ENCODE assay signal across 10 mouse cellular contexts in genomic region chr15:102583708-102584383, GRCm38 (mm10). TPM values are rescaled to one million over a fixed set of nuclear protein-coding genes. Genes with fewer than 3 reads are reported as not detected.
DNase-seq lines count a peak whose midpoint lies in the region; ATAC-seq lines count a peak whose summit lies in the region.
"Had no signal": no experiment of that assay in that cellular context is flagged by ENCODE, and none has a peak within 500 bp of the region (broad histone marks: within the 10 kb centered on the region; RNA-seq: fewer than 3 reads in every experiment).

No protein-coding gene starts in this region.

- no peaks in the 10 kb centered on the region for H3K9me3 ChIP-seq in embryonic facial prominence, embryonic 11.5 days (replicated peaks; ENCODE audit: control insufficient read depth, low read length)
- H3K9me3 ChIP-seq in embryonic facial prominence, embryonic 10.5 days: no peaks in the 10 kb centered on the region
- H3K9me3 ChIP-seq in heart, embryonic 12.5 days (replicated peaks): no peaks in the 10 kb centered on the region

- WGBS in embryonic facial prominence, embryonic 11.5 days: 44% methylated on average over 8 of the region's 8 CpGs
- WGBS in embryonic facial prominence, embryonic 10.5 days: 49% methylated on average over 8 of the region's 8 CpGs
- WGBS in heart, embryonic 12.5 days: 72% methylated on average over 8 of the region's 8 CpGs

- H3K27me3 ChIP-seq in embryonic facial prominence, embryonic 11.5 days (ENCODE audit: control insufficient read depth, insufficient read depth, low read length): no peaks in the 10 kb centered on the region
- no peaks in the 10 kb centered on the region for H3K27me3 ChIP-seq in embryonic facial prominence, embryonic 10.5 days (replicated peaks; ENCODE audit: low read depth, poor library complexity, severe bottlenecking)
- H3K27me3 ChIP-seq in heart, embryonic 12.5 days (replicated peaks): no peaks in the 10 kb centered on the region

- intact Hi-C loops in left cerebral cortex, postnatal 25 days (cut with DNase I): loop anchor here (2.0 kb wide), 1 partner anchor 87 kb away; no protein-coding TSS in a partner anchor

- H3K27ac ChIP-seq in embryonic facial prominence, embryonic 11.5 days (replicated peaks; ENCODE audit: low read depth, low read length): no peak overlapping the region
- no peak overlapping the region for H3K27ac ChIP-seq in embryonic facial prominence, embryonic 10.5 days (replicated peaks)
- H3K27ac ChIP-seq in heart, embryonic 12.5 days (ENCODE audit: poor library complexity, severe bottlenecking): no peak overlapping the region

- H3K36me3 ChIP-seq in embryonic facial prominence, embryonic 11.5 days (replicated peaks; ENCODE audit: control insufficient read depth, insufficient read depth, low read depth, low read length): no peaks in the 10 kb centered on the region
- 0 out of 2 replicates have a peak, but pooled peaks cover 5% of the 10 kb centered on the region for H3K36me3 ChIP-seq in embryonic facial prominence, embryonic 10.5 days (replicated peaks)
- no peaks in the 10 kb centered on the region for H3K36me3 ChIP-seq in heart, embryonic 12.5 days

- H3K4me2 ChIP-seq in embryonic facial prominence, embryonic 11.5 days (ENCODE audit: low read depth, low read length): no peak overlapping the region
- H3K4me2 ChIP-seq in heart, embryonic 12.5 days: no peak overlapping the region

- no peaks in the 10 kb centered on the region for H3K4me1 ChIP-seq in embryonic facial prominence, embryonic 11.5 days (ENCODE audit: control insufficient read depth, insufficient read depth, low read length)
- no peaks in the 10 kb centered on the region for H3K4me1 ChIP-seq in embryonic facial prominence, embryonic 10.5 days
- no peaks in the 10 kb centered on the region for H3K4me1 ChIP-seq in heart, embryonic 12.5 days (replicated peaks)

- H3K9ac ChIP-seq in embryonic facial prominence, embryonic 11.5 days (replicated peaks; ENCODE audit: low read length): no peak overlapping the region; the same call in 1 of the 2 replicates
- H3K9ac ChIP-seq in heart, embryonic 12.5 days: no peak overlapping the region

- DNase-seq in embryonic facial prominence, embryonic 11.5 days (ENCODE audit: low spot score): peak; percentile 7
- no peak for DNase-seq in embryonic facial prominence, embryonic 10.5 days (ENCODE audit: low spot score)
- peak; percentile 34 to 63 for DNase-seq in frontal cortex, adult 2 months (ENCODE audit: extremely low spot score in 1 of 2, low spot score in 1 of 2)
- DNase-seq in left cerebral cortex, postnatal 25 days (ENCODE audit: low spot score in 2 of 2): peak; percentile 53 to 77
- peak; percentile 25 for DNase-seq in right cerebral cortex, postnatal 25 days
- DNase-seq in urinary bladder, postnatal 36 days (ENCODE audit: low spot score in 2 of 2): no peak
- DNase-seq in adrenal gland, postnatal 4 days (ENCODE audit: low spot score in 2 of 2): no peak
- DNase-seq: kidney, adult 18-20 months; thymus, postnatal 4 days had no signal

- ATAC-seq in embryonic facial prominence, embryonic 11.5 days (replicated peaks; ENCODE audit: insufficient number of reproducible peaks, low FRiP score, low TSS enrichment, low read depth): no peak
- no peak for ATAC-seq in heart, embryonic 12.5 days (ENCODE audit: insufficient number of reproducible peaks, low FRiP score)

- no peak overlapping the region for H3K4me3 ChIP-seq in embryonic facial prominence, embryonic 11.5 days (ENCODE audit: low read depth, low read length)
- no peak overlapping the region for H3K4me3 ChIP-seq in embryonic facial prominence, embryonic 10.5 days
- no peak overlapping the region for H3K4me3 ChIP-seq in heart, embryonic 12.5 days

RNA-seq across cellular contexts. Expression of gene Gm28047, which starts 41.0 kb away (rescaled TPM):
- polyA plus RNA-seq in embryonic facial prominence, embryonic 11.5 days (2014; fragmentation: Nextera tagmentation; extraction: Ambion mirVana): 0.20 and 0.21 TPM in 2 replicates
- polyA plus RNA-seq in embryonic facial prominence, embryonic 10.5 days (2016; fragmentation: Nextera tagmentation; extraction: Ambion mirVana): not detected in 2 replicates
- polyA plus RNA-seq in frontal cortex, adult 2 months (2012; rRNA removed): 0.08 TPM in 1 of 2 replicates, not detected in the other
- total RNA-seq in left cerebral cortex, postnatal 25 days (2021): 1 to 10 TPM in 1 of 2 experiments, under 1 TPM in 1; 0.57 to 1.8 TPM
- polyA plus RNA-seq in heart, embryonic 12.5 days (2016; fragmentation: Nextera tagmentation; extraction: Ambion mirVana): not detected in 2 replicates
- 1 to 10 TPM in 1 of 2 experiments, not detected in 1; 1.5 TPM for total RNA-seq in adrenal gland, postnatal 4 days (2021)

RNA-seq across cellular contexts. Expression of gene Atf7, which starts 41.4 kb away (rescaled TPM):
- 13.7 and 17.4 TPM in 2 replicates for polyA plus RNA-seq in embryonic facial prominence, embryonic 11.5 days (2014; fragmentation: Nextera tagmentation; extraction: Ambion mirVana)
- 22.2 and 25.1 TPM in 2 replicates for polyA plus RNA-seq in embryonic facial prominence, embryonic 10.5 days (2016; fragmentation: Nextera tagmentation; extraction: Ambion mirVana)
- 44.1 and 45.1 TPM in 2 replicates for polyA plus RNA-seq in frontal cortex, adult 2 months (2012; rRNA removed)
- 10 to 100 TPM; 30.9 to 36.8 TPM for total RNA-seq in left cerebral cortex, postnatal 25 days (2021)
- polyA plus RNA-seq in heart, embryonic 12.5 days (2016; fragmentation: Nextera tagmentation; extraction: Ambion mirVana): 31.0 and 32.5 TPM in 2 replicates
- total RNA-seq in adrenal gland, postnatal 4 days (2021): 10 to 100 TPM; 81.4 to 87.1 TPM

RNA-seq across cellular contexts. Expression of gene Npff, which starts 59.1 kb away (rescaled TPM):
- polyA plus RNA-seq in embryonic facial prominence, embryonic 11.5 days (2014; fragmentation: Nextera tagmentation; extraction: Ambion mirVana): 0.52 and 0.66 TPM in 2 replicates
- 1.8 and 2.8 TPM in 2 replicates for polyA plus RNA-seq in embryonic facial prominence, embryonic 10.5 days (2016; fragmentation: Nextera tagmentation; extraction: Ambion mirVana)
- polyA plus RNA-seq in frontal cortex, adult 2 months (2012; rRNA removed): 5.2 and 6.7 TPM in 2 replicates
- 1 to 10 TPM; 2.6 to 2.7 TPM for total RNA-seq in left cerebral cortex, postnatal 25 days (2021)
- polyA plus RNA-seq in heart, embryonic 12.5 days (2016; fragmentation: Nextera tagmentation; extraction: Ambion mirVana): 2.2 and 2.8 TPM in 2 replicates
- 1 to 10 TPM; 5.9 to 8.6 TPM for total RNA-seq in adrenal gland, postnatal 4 days (2021)

Comparison
In these comparisons a context has a peak if more than half of its experiments do, and no peak if none do; other contexts are left out.
1. DNase-seq: peak in embryonic facial prominence, embryonic 11.5 days (single experiment), frontal cortex, adult 2 months (2 of 2), left cerebral cortex, postnatal 25 days (2 of 2) and right cerebral cortex, postnatal 25 days (single experiment); none in embryonic facial prominence, embryonic 10.5 days (single experiment), urinary bladder, postnatal 36 days (0 of 2) and adrenal gland, postnatal 4 days (0 of 2).